Mouse (Mus musculus) lung, embryonic 14.5 days (tissue): ENCODE data around the gene Cwf19l1. TPM values are rescaled to one million over a fixed set of nuclear protein-coding genes. Genes with fewer than 3 reads are reported as not detected.

Experiments used
- ATAC-seq: fragments of 200-750 bp; cut with Nextera tagmentation; 2 replicates; pipeline ENCODE4 v1.8.0; 2017; ENCODE audit warnings: mild to moderate bottlenecking, moderate TSS enrichment, moderate library complexity; ENCODE audit not compliant: insufficient read depth
- DNase-seq: peaks from one replicate; pipeline ENCODE4 v3.0.0-alpha.2; 2015
- H3K27ac ChIP-seq: fragments of 300-500 bp; sonication (generic); 2 replicates; pipeline ENCODE4 v1.5.1; 2014; ENCODE audit warnings: low read depth, mild to moderate bottlenecking, moderate library complexity
- H3K27me3 ChIP-seq: fragments of 300-500 bp; sonication (generic); 2 replicates; pipeline ENCODE4 v1.6.1; 2014; ENCODE audit warnings: low read length, control low read depth; ENCODE audit not compliant: insufficient read depth
- H3K36me3 ChIP-seq: fragments of 300-500 bp; sonication (generic); 2 replicates; pipeline ENCODE4 v1.6.1; 2014; ENCODE audit warnings: control low read depth; ENCODE audit not compliant: insufficient read depth
- H3K4me1 ChIP-seq: fragments of 300-500 bp; sonication (generic); 2 replicates; pipeline ENCODE4 v1.6.1; 2014; ENCODE audit warnings: antibody characterized with exemption, control low read depth; ENCODE audit not compliant: insufficient read depth
- H3K4me2 ChIP-seq: fragments of 300-500 bp; sonication (generic); 2 replicates; pipeline ENCODE4 v1.6.1; 2014; ENCODE audit warnings: mild to moderate bottlenecking
- H3K4me3 ChIP-seq: fragments of 300-500 bp; sonication (generic); 2 replicates; pipeline ENCODE4 v1.5.1; 2014; ENCODE audit warnings: low read depth, low read length
- H3K9ac ChIP-seq: fragments of 300-500 bp; sonication (generic); 2 replicates; pipeline ENCODE4 v1.6.1; 2014
- H3K9me3 ChIP-seq: fragments of 300-500 bp; sonication (generic); 2 replicates; pipeline ENCODE4 v1.6.1; 2016; ENCODE audit warnings: low read depth, low read length, control low read depth
- CTCF ChIP-seq: IDR thresholded peaks from 2 replicates; pipeline ENCODE4 v1.5.1; 2016; ENCODE audit warnings: antibody characterized with exemption, low read depth
- WGBS: fragments of 180-500 bp; shearing (Covaris S2); extraction: QIAGEN DNeasy Blood & Tissue Kit; methylation state at CpG from one replicate; pipeline ENCODE4 v1.1.7; 2014; 5-methylcytosine and 5-hydroxymethylcytosine counted together
- polyA plus RNA-seq: library from polyadenylated mRNA; unstranded; fragments of >200 nt; fragmentation: Nextera tagmentation; extraction: Ambion mirVana; gene quantifications from 2 replicates; pipeline ENCODE4 v1.2.1, GENCODE M21; 2014

Cwf19l1 gene
- polyA plus RNA-seq, 1 experiment from 2014 or later = 36.3 TPM

GRCm38 (mm10) chr19:44103001-44103400 lies 32.7 kb downstream of the Cwf19l1 start:
- no peaks in the 10 kb centered on the region for H3K27me3 ChIP-seq
- H3K9me3 ChIP-seq = no peaks in the 10 kb centered on the region
- no peak for ATAC-seq
- H3K36me3 ChIP-seq = peaks cover 28% of the 10 kb centered on the region
- no peak overlapping the region for H3K4me3 ChIP-seq
- no peak overlapping the region for H3K4me2 ChIP-seq
- WGBS = 84% methylated on average over 3 of the region's 3 CpGs
- no peak overlapping the region for H3K27ac ChIP-seq
- H3K4me1 ChIP-seq = peaks cover 3% of the 10 kb centered on the region
- no peak overlapping the region for H3K9ac ChIP-seq
- DNase-seq = no peak
- no peak for TF ChIP-seq CTCF

GRCm38 (mm10) chr19:44100840-44101239 lies 34.8 kb downstream of the Cwf19l1 start:
- ATAC-seq = no peak
- TF ChIP-seq CTCF = no peak

GRCm38 (mm10) chr19:44086278-44086677 lies 49.4 kb downstream of the Cwf19l1 start:
- WGBS = 86% methylated on average over 3 of the region's 3 CpGs
- TF ChIP-seq CTCF = no peak
- no peaks in the 10 kb centered on the region for H3K27me3 ChIP-seq
- ATAC-seq (no peak), DNase-seq (no peak)
- no peak overlapping the region for H3K4me3 ChIP-seq
- H3K4me2 ChIP-seq = no peak overlapping the region
- no peaks in the 10 kb centered on the region for H3K9me3 ChIP-seq
- no peak overlapping the region for H3K27ac ChIP-seq
- H3K4me1 ChIP-seq = no peaks in the 10 kb centered on the region
- no peak overlapping the region for H3K9ac ChIP-seq
- H3K36me3 ChIP-seq = peaks cover 60% of the 10 kb centered on the region

More at GRCm38 (mm10) chr19:44100840-44101239, 34.8 kb downstream of the Cwf19l1 start:
- Histone ChIP-seq H3K27me3 (no peaks in the 10 kb centered on the region), H3K4me1 (no peaks in the 10 kb centered on the region), H3K27ac (no peak overlapping the region), H3K9ac (no peak overlapping the region), H3K36me3 (peaks cover 46% of the 10 kb centered on the region), H3K4me2 (no peak overlapping the region), H3K4me3 (no peak overlapping the region), H3K9me3 (no peaks in the 10 kb centered on the region)
- DNase-seq = no peak

- no peak overlapping the region for H3K27ac ChIP-seq
- WGBS = 84% methylated on average over 2 of the region's 2 CpGs
- no peak overlapping the region for H3K4me2 ChIP-seq
- H3K27me3 ChIP-seq = no peaks in the 10 kb centered on the region
- peaks cover 60% of the 10 kb centered on the region for H3K36me3 ChIP-seq
- no peaks in the 10 kb centered on the region for H3K9me3 ChIP-seq
- no peaks in the 10 kb centered on the region for H3K4me1 ChIP-seq
- H3K4me3 ChIP-seq = no peak overlapping the region
- DNase-seq (no peak), ATAC-seq (no peak)
- no peak overlapping the region for H3K9ac ChIP-seq
- TF ChIP-seq CTCF = no peak
These were observed 54.8 kb downstream of the Cwf19l1 start for GRCm38 (mm10) chr19:44080920-44081319.

- WGBS = 79% methylated on average over 2 of the region's 2 CpGs
- Histone ChIP-seq H3K4me2 (no peak overlapping the region), H3K9me3 (no peaks in the 10 kb centered on the region), H3K4me3 (no peak overlapping the region), H3K36me3 (peaks cover 65% of the 10 kb centered on the region), H3K4me1 (no peaks in the 10 kb centered on the region), H3K9ac (no peak overlapping the region), H3K27ac (no peak overlapping the region), H3K27me3 (no peaks in the 10 kb centered on the region)
- TF ChIP-seq CTCF = no peak
- ATAC-seq = no peak
- DNase-seq = no peak
These were observed 55.7 kb downstream of the Cwf19l1 start for GRCm38 (mm10) chr19:44080023-44080422.

- ATAC-seq (no peak), DNase-seq (no peak)
- TF ChIP-seq CTCF = no peak
- H3K4me1 ChIP-seq = no peaks in the 10 kb centered on the region
- H3K36me3 ChIP-seq = peaks cover 54% of the 10 kb centered on the region
- H3K4me2 ChIP-seq = no peak overlapping the region
- no peak overlapping the region for H3K4me3 ChIP-seq
- no peaks in the 10 kb centered on the region for H3K9me3 ChIP-seq
- H3K27me3 ChIP-seq = no peaks in the 10 kb centered on the region
- no peak overlapping the region for H3K9ac ChIP-seq
- WGBS = 85% methylated on average over 4 of the region's 4 CpGs
- H3K27ac ChIP-seq = no peak overlapping the region
These were observed 58.7 kb downstream of the Cwf19l1 start for GRCm38 (mm10) chr19:44077024-44077423.

GRCm38 (mm10) chr19:44076457-44076856 lies 59.2 kb downstream of the Cwf19l1 start:
- ATAC-seq (no peak), DNase-seq (no peak)
- no peaks in the 10 kb centered on the region for H3K27me3 ChIP-seq
- H3K36me3 ChIP-seq = peaks cover 54% of the 10 kb centered on the region
- no peak for TF ChIP-seq CTCF
- no peaks in the 10 kb centered on the region for H3K9me3 ChIP-seq
- WGBS = 78% methylated on average over 9 of the region's 9 CpGs
- no peak overlapping the region for H3K27ac ChIP-seq
- no peak overlapping the region for H3K4me2 ChIP-seq
- no peak overlapping the region for H3K4me3 ChIP-seq
- H3K4me1 ChIP-seq = no peaks in the 10 kb centered on the region
- no peak overlapping the region for H3K9ac ChIP-seq

GRCm38 (mm10) chr19:44074986-44075385 lies 60.7 kb downstream of the Cwf19l1 start:
- Histone ChIP-seq H3K4me2 (no peak overlapping the region), H3K4me1 (no peaks in the 10 kb centered on the region), H3K27ac (no peak overlapping the region), H3K9ac (no peak overlapping the region), H3K36me3 (peaks cover 43% of the 10 kb centered on the region), H3K27me3 (no peaks in the 10 kb centered on the region), H3K4me3 (no peak overlapping the region), H3K9me3 (no peaks in the 10 kb centered on the region)
- no peak for DNase-seq
- no peak for ATAC-seq
- WGBS = 84% methylated on average over 11 of the region's 11 CpGs
- TF ChIP-seq CTCF = no peak
